ENCODE assay signal across 8 mouse cellular contexts in genomic region chr1:183296877-183297383, GRCm38 (mm10). TPM values are rescaled to one million over a fixed set of nuclear protein-coding genes. Genes with fewer than 3 reads are reported as not detected.
DNase-seq lines count a peak whose midpoint lies in the region; ATAC-seq lines count a peak whose summit lies in the region.

Brox (minus strand) TSS chr1:183297269.

- intact Hi-C loops in heart, postnatal 14 days (cut with DNase I) = no loop called here

- peak; percentile 95 for ATAC-seq in forebrain, embryonic 14.5 days
- peak; percentile 96 for ATAC-seq in neural tube, embryonic 15.5 days (ENCODE audit: low FRiP score)

- peak within 1 kb of the TSS; percentile 62 for H3K9ac ChIP-seq in forebrain, embryonic 14.5 days (ENCODE audit: low read length)
- peak within 1 kb of the TSS; percentile 55 for H3K9ac ChIP-seq in neural tube, embryonic 15.5 days (replicated peaks)

- peaks cover 21% of the 10 kb centered on the region for H3K36me3 ChIP-seq in forebrain, embryonic 14.5 days (ENCODE audit: control insufficient read depth, insufficient read depth, low read length)
- peaks cover 11% of the 10 kb centered on the region; the same call in 1 of the 2 replicates for H3K36me3 ChIP-seq in neural tube, embryonic 15.5 days

- no peaks in the 10 kb centered on the region for H3K27me3 ChIP-seq in forebrain, embryonic 14.5 days (replicated peaks; ENCODE audit: control insufficient read depth, insufficient read depth, low read length)
- H3K27me3 ChIP-seq in neural tube, embryonic 15.5 days (replicated peaks) = no peaks in the 10 kb centered on the region

- DNase-seq in ES-CJ7 (ENCODE audit: low read depth, low spot score) = peak; percentile 93
- peak; percentile 90 for DNase-seq in cerebellum, adult 11 months
- peak; percentile 95 for DNase-seq in forebrain, embryonic 14.5 days (ENCODE audit: low spot score)
- DNase-seq in heart, postnatal 14 days = peak; percentile 98
- DNase-seq in layer of hippocampus, adult 11-12 months (ENCODE audit: low spot score) = peak; percentile 92
- peak; percentile 94 to 95 for DNase-seq in lung, adult 18-20 months
- peak; percentile 92 for DNase-seq in testis, postnatal 14 days (ENCODE audit: low spot score)

- H3K9me3 ChIP-seq in forebrain, embryonic 14.5 days (replicated peaks; ENCODE audit: control insufficient read depth, low read length) = no peaks in the 10 kb centered on the region
- H3K9me3 ChIP-seq in neural tube, embryonic 15.5 days (replicated peaks) = no peaks in the 10 kb centered on the region

- peak within 1 kb of the TSS; percentile 55; the same call in 1 of the 2 replicates for H3K27ac ChIP-seq in forebrain, embryonic 14.5 days (ENCODE audit: low read depth, low read length)
- H3K27ac ChIP-seq in neural tube, embryonic 15.5 days (replicated peaks) = peak within 1 kb of the TSS; percentile 84

- WGBS in forebrain, embryonic 14.5 days = under 1% methylated on average over 39 of the region's 39 CpGs
- WGBS in neural tube, embryonic 15.5 days = under 1% methylated on average over 39 of the region's 39 CpGs

- peak within 1 kb of the TSS; percentile 45 for H3K4me3 ChIP-seq in forebrain, embryonic 14.5 days (ENCODE audit: low read depth, low read length)
- H3K4me3 ChIP-seq in neural tube, embryonic 15.5 days (replicated peaks) = peak within 1 kb of the TSS; percentile 49

- H3K4me1 ChIP-seq in forebrain, embryonic 14.5 days (ENCODE audit: control insufficient read depth, insufficient read depth, low read length) = no peaks in the 10 kb centered on the region
- H3K4me1 ChIP-seq in neural tube, embryonic 15.5 days = peaks cover 4% of the 10 kb centered on the region; the same call in 1 of the 2 replicates

- peak within 1 kb of the TSS; percentile 55 for H3K4me2 ChIP-seq in forebrain, embryonic 14.5 days (ENCODE audit: low read length)
- H3K4me2 ChIP-seq in neural tube, embryonic 15.5 days = peak within 1 kb of the TSS; percentile 58

RNA-seq across cellular contexts. Expression of gene Brox, which starts in this region (rescaled TPM):
- polyA plus RNA-seq in forebrain, embryonic 14.5 days (2014; fragmentation: Nextera tagmentation; extraction: Ambion mirVana) = 109 and 126 TPM in 2 replicates
- total RNA-seq in heart, postnatal 14 days (2021) = 10 to 100 TPM; 36.1 to 40.1 TPM
- polyA plus RNA-seq in neural tube, embryonic 15.5 days (2015; fragmentation: Nextera tagmentation; extraction: Ambion mirVana) = 86.4 and 93.6 TPM in 2 replicates

Comparison
In these comparisons a context has a peak if more than half of its experiments do, and no peak if none do; other contexts are left out.
1. Peak in every context shown above with its lines: DNase-seq, ATAC-seq, H3K4me3 ChIP-seq and H3K27ac ChIP-seq.